Mouse (Mus musculus) 3134 (cell line): ENCODE data around the gene Ccdc60.

Experiments used
- DNase-seq: peaks from one replicate; pipeline ENCODE4 v3.0.0-alpha.2; 2011; ENCODE audit warnings: low spot score; ENCODE audit not compliant: insufficient read length; ENCODE audit errors: extremely low read depth

Gene Ccdc60

DNA sequence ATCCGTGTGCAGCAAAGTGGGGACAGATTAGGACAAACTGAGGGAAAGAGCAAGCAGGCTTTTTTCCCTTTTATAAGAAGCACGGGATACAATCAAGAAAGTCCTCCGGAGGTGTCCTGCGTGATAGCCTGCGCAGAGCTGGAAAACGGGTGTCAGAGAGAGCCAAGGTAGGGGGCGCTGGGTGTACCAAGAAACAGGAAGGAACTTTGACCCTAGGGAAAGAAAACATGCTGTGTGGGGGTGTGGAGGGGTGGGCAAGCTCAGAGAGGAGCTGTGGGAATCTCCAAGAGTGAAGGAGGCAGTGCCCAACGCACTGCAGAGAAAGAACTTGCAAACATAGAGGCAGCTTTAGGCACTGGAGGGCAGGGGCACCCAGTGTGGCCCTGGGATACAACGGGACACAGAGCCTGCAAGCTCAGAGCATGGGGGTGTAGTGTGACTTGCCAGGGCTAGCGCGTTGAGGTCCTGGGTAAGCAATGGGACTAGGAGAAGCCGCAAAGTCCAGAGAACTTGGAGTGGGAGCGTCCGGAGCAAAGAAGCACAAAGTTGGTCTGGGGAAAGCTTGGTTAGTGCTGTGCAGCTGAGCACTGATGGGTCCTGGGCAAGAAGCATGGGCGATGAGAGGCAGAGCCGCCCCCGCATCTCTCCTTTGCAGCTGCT is 206.4 kb downstream of the Ccdc60 start:
- no peak for DNase-seq

DNA sequence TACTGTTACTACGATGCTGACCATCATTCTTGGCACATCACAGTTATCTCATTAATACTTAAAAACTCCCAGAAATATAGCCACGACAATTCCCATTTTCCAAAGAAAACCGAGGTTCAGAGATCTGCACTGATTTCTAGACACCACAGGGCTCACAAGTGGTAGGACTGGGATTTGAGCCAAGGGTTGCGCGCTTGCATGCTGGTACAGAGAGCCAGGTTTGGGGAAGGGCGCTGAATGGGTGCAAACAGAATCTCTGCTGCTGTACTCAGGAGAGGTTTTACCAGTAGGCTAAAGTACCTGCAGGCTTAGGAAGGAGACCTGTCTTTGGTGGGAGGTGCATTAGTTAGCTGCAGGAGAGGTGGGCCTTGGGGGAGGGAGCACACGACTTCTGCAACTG is 207.2 kb downstream of the Ccdc60 start:
- DNase-seq: no peak

DNA sequence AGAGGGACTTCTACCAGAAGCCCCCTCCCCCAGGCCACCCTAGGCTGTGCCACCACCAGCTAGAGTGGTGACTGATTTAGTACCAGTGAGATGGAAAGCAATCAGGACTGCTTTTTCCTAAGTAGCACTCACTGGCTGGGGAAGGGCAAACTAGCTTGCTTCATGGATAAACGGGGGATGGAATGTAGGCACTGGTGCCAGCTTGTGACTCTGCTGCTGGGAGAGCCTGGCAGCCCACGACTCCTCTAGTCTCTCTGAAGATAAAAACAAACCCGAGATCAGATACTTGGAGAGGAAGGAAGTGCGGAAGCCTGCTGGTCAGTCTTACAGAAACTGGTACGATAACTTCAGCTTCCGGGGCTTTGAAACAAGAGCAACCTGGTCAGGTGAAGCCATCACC is 208.0 kb downstream of the Ccdc60 start:
- DNase-seq: no peak
